Mouse (Mus musculus): ENCODE results near the gene Rnf167.

Rnf167 gene

GRCm38 (mm10) chr11:70654198-70654922 is 7.3 kb downstream of the Rnf167 start, which contains the start of gene Pfn1:
Gene Pfn1 (minus strand): TSS chr11:70654644.
- in situ Hi-C loops (cut with MboI, MseI), result loop anchor here (5.0 to 25.0 kb wide), 2 partner anchors 48 to 1242 kb away; partner anchors contain the start of genes Inca1, Kdm6b and Kif1c

GRCm38 (mm10) chr11:70654923-70655570 is 8.0 kb downstream of the Rnf167 start:
- in situ Hi-C loops (cut with MboI, MseI), result loop anchor here (5.0 to 25.0 kb wide), 2 partner anchors 47 to 1243 kb away; partner anchors contain the start of genes Inca1, Kdm6b and Kif1c

GRCm38 (mm10) chr11:70655571-70656455 is 8.8 kb downstream of the Rnf167 start:
- in situ Hi-C loops (cut with MboI, MseI), result loop anchor here (25.0 kb wide), 1 partner anchor 1244 kb away; the partner anchor contains the start of gene Kdm6b

GRCm38 (mm10) chr11:70656456-70656927 is 9.5 kb downstream of the Rnf167 start:
- in situ Hi-C loops (cut with MboI, MseI), result loop anchor here (25.0 kb wide), 1 partner anchor 1244 kb away; the partner anchor contains the start of gene Kdm6b

GRCm38 (mm10) chr11:70656964-70657363 is 9.9 kb downstream of the Rnf167 start, which contains the start of gene Eno3:
Gene Eno3 (plus strand): TSS chr11:70657202.
- in situ Hi-C loops (cut with MboI, MseI), result loop anchor here (25.0 kb wide), 1 partner anchor 1245 kb away; the partner anchor contains the start of gene Kdm6b

GRCm38 (mm10) chr11:70657573-70657972 is 10.5 kb downstream of the Rnf167 start:
- in situ Hi-C loops (cut with MboI, MseI), result loop anchor here (25.0 kb wide), 1 partner anchor 1245 kb away; the partner anchor contains the start of gene Kdm6b

- in situ Hi-C loops (cut with MboI, MseI), result loop anchor here (25.0 kb wide), 1 partner anchor 1246 kb away; the partner anchor contains the start of gene Kdm6b
Measured at GRCm38 (mm10) chr11:70657991-70658390, 11.0 kb downstream of the Rnf167 start.

- in situ Hi-C loops (cut with MboI, MseI), result loop anchor here (25.0 kb wide), 1 partner anchor 1246 kb away; the partner anchor contains the start of gene Kdm6b
Measured at GRCm38 (mm10) chr11:70658521-70658920, 11.5 kb downstream of the Rnf167 start.

GRCm38 (mm10) chr11:70658942-70659341 is 11.9 kb downstream of the Rnf167 start:
- in situ Hi-C loops (cut with MboI, MseI), result loop anchor here (25.0 kb wide), 1 partner anchor 1247 kb away; the partner anchor contains the start of gene Kdm6b

- in situ Hi-C loops (cut with MboI, MseI), result loop anchor here (25.0 kb wide), 1 partner anchor 1248 kb away; the partner anchor contains the start of gene Kdm6b
Measured at GRCm38 (mm10) chr11:70660571-70660970, 13.5 kb downstream of the Rnf167 start.

- in situ Hi-C loops (cut with MboI, MseI), result loop anchor here (25.0 kb wide), 1 partner anchor 1251 kb away; the partner anchor contains the start of gene Kdm6b
Measured at GRCm38 (mm10) chr11:70663101-70663500, 16.1 kb downstream of the Rnf167 start.

- in situ Hi-C loops (cut with MboI, MseI), result loop anchor here (25.0 kb wide), 1 partner anchor 1252 kb away; the partner anchor contains the start of gene Kdm6b
Measured at GRCm38 (mm10) chr11:70663957-70664356, 16.9 kb downstream of the Rnf167 start.

GRCm38 (mm10) chr11:70664741-70665140 is 17.7 kb downstream of the Rnf167 start:
- in situ Hi-C loops (cut with MboI, MseI), result loop anchor here (25.0 kb wide), 1 partner anchor 1252 kb away; the partner anchor contains the start of gene Kdm6b

GRCm38 (mm10) chr11:70666687-70667086 is 19.7 kb downstream of the Rnf167 start:
- in situ Hi-C loops (cut with MboI, MseI), result loop anchor here (25.0 kb wide), 1 partner anchor 1254 kb away; the partner anchor contains the start of gene Kdm6b

GRCm38 (mm10) chr11:70667271-70668150 is 20.5 kb downstream of the Rnf167 start:
- in situ Hi-C loops (cut with MboI, MseI), result loop anchor here (25.0 kb wide), 1 partner anchor 1255 kb away; the partner anchor contains the start of gene Kdm6b

- in situ Hi-C loops (cut with MboI, MseI), result loop anchor here (25.0 kb wide), 1 partner anchor 1256 kb away; the partner anchor contains the start of gene Kdm6b
Measured at GRCm38 (mm10) chr11:70668335-70668770, 21.3 kb downstream of the Rnf167 start.

GRCm38 (mm10) chr11:70668771-70669505 is 21.9 kb downstream of the Rnf167 start, which contains the start of gene Spag7:
Gene Spag7 (minus strand): TSS chr11:70669416.
- in situ Hi-C loops (cut with MboI, MseI), result loop anchor here (25.0 kb wide), 1 partner anchor 1257 kb away; the partner anchor contains the start of gene Kdm6b

All from regulatory T cell (primary cell).